Mouse (Mus musculus) liver, adult 2 months (tissue): Measurements from ENCODE around the gene Rita1.

Source experiments
- CTCF ChIP-seq: fragments of 200-500 bp; IDR thresholded peaks from 2 replicates; pipeline ENCODE4 v1.5.1; 2011; ENCODE audit warnings: low read depth, low read length, control low read depth
- POLR2A ChIP-seq: fragments of 200-500 bp; IDR thresholded peaks from 2 replicates; pipeline ENCODE4 v1.6.1; 2011; ENCODE audit warnings: low read length, control low read depth; ENCODE audit not compliant: insufficient read depth; ENCODE audit errors: extremely low read depth

- TF ChIP-seq CTCF, result no peak
- no peak for TF ChIP-seq POLR2A
Measured at GRCm38 (mm10) chr5:120583511-120583910, 28.9 kb downstream of the Rita1 start.
